Mouse (Mus musculus) urinary bladder, adult 2 months (tissue): ENCODE measurements around the gene Saal1. TPM values are rescaled to one million over a fixed set of nuclear protein-coding genes. Genes with fewer than 3 reads are reported as not detected.

Experiments
- polyA plus RNA-seq: library from polyadenylated mRNA; depleted of rRNA; stranded (reverse); fragments of >200 nt; gene quantifications from 2 replicates; pipeline ENCODE4 v1.2.3, GENCODE M21; 2012; rRNA removed

Saal1 gene
- polyA plus RNA-seq, 1 experiment: 8.5 TPM

Other genes starting within 250 kb of the Saal1 start
- 7.2 and 7.5 TPM in 2 replicates for gene Sergef, start 70.9 kb downstream of the Saal1 start, polyA plus RNA-seq
- gene Tph1, start 38.1 kb downstream of the Saal1 start, polyA plus RNA-seq: 0.12 TPM in 2 replicates
- gene Saa3, start 5.0 kb upstream of the Saal1 start, polyA plus RNA-seq: 0.87 and 1.7 TPM in 2 replicates
- gene Saa4, start 21.9 kb upstream of the Saal1 start, polyA plus RNA-seq: not detected in 2 replicates
- not detected in 2 replicates for gene Saa1, start 32.3 kb upstream of the Saal1 start, polyA plus RNA-seq
- not detected in 2 replicates for gene Saa2, start 41.1 kb upstream of the Saal1 start, polyA plus RNA-seq
- 22.3 and 23.1 TPM in 2 replicates for gene Hps5, start 85.4 kb upstream of the Saal1 start, polyA plus RNA-seq
- 27.8 and 30.3 TPM in 2 replicates for gene Gtf2h1, start 85.4 kb upstream of the Saal1 start, polyA plus RNA-seq
- gene Ldha, start 130.8 kb upstream of the Saal1 start, polyA plus RNA-seq: 354 and 368 TPM in 2 replicates
- not detected in 2 replicates for gene Ldhc, start 150.5 kb upstream of the Saal1 start, polyA plus RNA-seq
- gene Tsg101, start 209.3 kb upstream of the Saal1 start, polyA plus RNA-seq: 43.6 and 44.5 TPM in 2 replicates
- 11.7 and 12.0 TPM in 2 replicates for gene Uevld, start 247.8 kb upstream of the Saal1 start, polyA plus RNA-seq